Mouse (Mus musculus): ENCODE results near the gene Lman1l. TPM values are rescaled to one million over a fixed set of nuclear protein-coding genes. Genes with fewer than 3 reads are reported as not detected.

Lman1l gene
- polyA plus RNA-seq, 1 experiment from 2014 or later, result 0.10 TPM

DNA sequence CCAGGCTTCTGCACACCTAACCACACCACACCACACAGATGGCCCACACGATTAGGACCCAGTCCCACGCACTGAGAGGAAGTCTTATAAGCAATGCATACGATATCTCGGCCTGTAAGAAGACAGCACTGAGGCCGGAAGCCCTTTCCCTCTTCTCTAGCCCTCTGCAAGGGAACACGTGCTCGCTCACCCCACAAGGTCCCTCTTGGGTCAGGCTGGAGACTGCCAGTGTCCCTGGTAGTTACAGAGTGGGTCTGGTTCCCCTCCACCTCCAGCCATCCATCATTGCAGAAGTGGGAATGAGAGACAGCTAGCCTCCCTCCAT, 23.2 kb upstream of the Lman1l start:
- no peaks in the 10 kb centered on the region for H3K9me3 ChIP-seq (replicated peaks)
- no peak for DNase-seq (ENCODE audit: low spot score)
- H3K4me3 ChIP-seq, result peak overlapping the region; percentile 76
- peaks cover 22% of the 10 kb centered on the region for H3K27me3 ChIP-seq (ENCODE audit: low read depth, poor library complexity, severe bottlenecking)
- H3K27ac ChIP-seq (replicated peaks), result peak overlapping the region; percentile 99
- 82% methylated on average over 7 of the region's 7 CpGs for WGBS
- H3K36me3 ChIP-seq, result peaks cover 30% of the 10 kb centered on the region
- H3K4me1 ChIP-seq, result peaks cover 74% of the 10 kb centered on the region

DNA sequence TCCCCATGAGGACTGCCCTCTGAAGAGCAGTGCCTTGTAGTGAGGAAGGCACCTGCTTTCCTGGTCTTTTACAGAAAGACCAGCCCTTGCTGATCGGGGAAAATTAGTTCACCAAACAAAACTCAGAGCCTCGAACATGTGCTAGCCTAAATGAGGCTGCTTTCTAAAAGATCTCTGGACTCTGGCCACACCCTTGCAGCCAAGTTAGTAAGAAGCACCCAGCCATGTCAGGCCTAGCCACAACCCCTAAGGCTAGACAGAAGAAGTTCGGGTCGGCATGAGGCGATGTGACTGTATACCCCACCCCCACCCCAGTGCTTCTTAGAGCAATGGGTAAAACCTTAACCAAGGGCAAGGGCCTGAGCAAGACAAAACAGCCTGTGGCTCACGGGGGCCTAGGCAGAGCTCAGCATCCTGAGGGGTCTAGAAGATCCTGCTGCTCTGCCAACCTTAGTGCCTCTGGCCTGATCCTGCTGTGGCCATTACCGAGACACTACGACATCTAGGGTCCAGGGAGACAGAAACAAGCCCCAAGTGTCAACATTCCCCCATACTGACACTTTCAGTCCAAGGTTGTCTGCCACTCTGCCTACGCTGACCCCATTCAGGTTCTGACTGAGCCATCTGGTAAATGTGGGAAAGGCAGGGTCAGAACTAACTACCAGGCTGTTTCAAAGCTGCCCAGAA, 22.7 kb upstream of the Lman1l start:
- no peak for DNase-seq (ENCODE audit: low spot score)
- Histone ChIP-seq H3K27me3 (ENCODE audit: low read depth, poor library complexity, severe bottlenecking) (peaks cover 22% of the 10 kb centered on the region), H3K4me3 (peak overlapping the region; percentile 76), H3K27ac (replicated peaks) (peak overlapping the region; percentile 99), H3K36me3 (peaks cover 33% of the 10 kb centered on the region), H3K9me3 (replicated peaks) (no peaks in the 10 kb centered on the region), H3K4me1 (peaks cover 79% of the 10 kb centered on the region)
- 79% methylated on average over 9 of the region's 9 CpGs for WGBS

DNA sequence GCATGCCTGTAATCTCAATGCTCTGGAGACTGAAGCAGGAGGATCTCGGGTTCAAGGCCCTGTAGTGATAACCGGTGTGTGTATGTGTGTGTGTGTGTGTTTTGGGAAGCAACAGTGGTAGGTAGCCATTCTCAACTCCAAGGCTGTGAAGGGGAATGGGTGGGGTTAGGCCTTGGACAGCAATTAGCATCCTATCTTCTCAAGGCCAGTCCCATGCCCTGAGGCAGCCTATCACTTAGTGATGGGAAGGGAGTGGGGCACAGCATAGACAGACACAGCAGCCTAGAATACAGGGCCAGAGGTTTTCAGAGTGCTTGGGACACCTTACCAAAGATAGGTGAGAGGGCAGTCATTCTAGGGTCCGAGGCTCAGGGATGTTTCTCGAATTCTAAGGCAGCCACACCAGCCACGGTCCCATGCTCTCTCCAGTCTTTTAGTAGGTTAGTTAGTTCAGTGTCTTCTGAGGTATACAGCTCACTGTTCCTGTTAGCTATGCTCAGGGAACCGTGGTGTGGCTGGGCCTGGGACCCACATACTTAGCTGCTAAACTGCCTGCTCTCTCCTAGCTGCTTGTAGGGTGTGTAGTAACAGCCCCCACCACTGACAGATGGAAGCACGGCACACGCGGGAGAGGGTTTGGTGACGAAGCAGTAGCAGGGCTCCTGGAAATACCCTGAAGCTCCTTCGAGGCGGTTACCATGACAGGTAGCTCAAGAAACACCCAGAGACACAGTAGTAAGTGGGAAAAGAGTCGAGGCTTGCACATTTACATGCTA, 21.4 kb upstream of the Lman1l start:
- H3K4me1 ChIP-seq, result peaks cover 91% of the 10 kb centered on the region
- H3K27me3 ChIP-seq (ENCODE audit: low read depth, poor library complexity, severe bottlenecking), result peaks cover 10% of the 10 kb centered on the region
- H3K27ac ChIP-seq (replicated peaks), result no peak overlapping the region
- DNase-seq (ENCODE audit: low spot score), result no peak
- no peaks in the 10 kb centered on the region for H3K9me3 ChIP-seq (replicated peaks)
- WGBS, result 92% methylated on average over 13 of the region's 13 CpGs
- no peak overlapping the region for H3K4me3 ChIP-seq
- peaks cover 37% of the 10 kb centered on the region for H3K36me3 ChIP-seq

DNA sequence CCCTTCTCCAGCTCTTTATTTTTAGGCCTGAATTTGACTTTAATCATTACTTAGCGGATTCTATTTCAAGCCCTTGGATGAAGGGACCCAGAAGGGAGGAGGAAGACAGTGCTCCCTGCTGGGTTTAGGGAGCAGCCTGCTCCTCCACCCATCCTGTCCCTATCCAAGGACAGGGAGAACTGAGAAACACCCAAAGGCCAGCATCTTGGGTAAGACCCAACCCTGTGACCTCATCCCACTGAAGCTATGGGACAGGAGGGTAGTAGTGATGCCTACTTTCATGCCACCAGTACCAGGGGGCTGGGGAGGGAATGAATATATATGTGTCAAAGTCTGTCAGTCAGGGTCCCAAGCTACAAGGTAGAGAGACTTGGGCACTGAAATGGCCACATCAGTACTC, 20.4 kb upstream of the Lman1l start:
- Histone ChIP-seq H3K4me3 (no peak overlapping the region), H3K4me1 (peaks cover 87% of the 10 kb centered on the region), H3K27me3 (ENCODE audit: low read depth, poor library complexity, severe bottlenecking) (peaks cover 1% of the 10 kb centered on the region; the same call in 1 of the 2 replicates), H3K27ac (replicated peaks) (no peak overlapping the region), H3K36me3 (peaks cover 44% of the 10 kb centered on the region), H3K9me3 (replicated peaks) (no peaks in the 10 kb centered on the region)
- DNase-seq (ENCODE audit: low spot score), result no peak
- 61% methylated on average over 1 of the region's 1 CpGs for WGBS

DNA sequence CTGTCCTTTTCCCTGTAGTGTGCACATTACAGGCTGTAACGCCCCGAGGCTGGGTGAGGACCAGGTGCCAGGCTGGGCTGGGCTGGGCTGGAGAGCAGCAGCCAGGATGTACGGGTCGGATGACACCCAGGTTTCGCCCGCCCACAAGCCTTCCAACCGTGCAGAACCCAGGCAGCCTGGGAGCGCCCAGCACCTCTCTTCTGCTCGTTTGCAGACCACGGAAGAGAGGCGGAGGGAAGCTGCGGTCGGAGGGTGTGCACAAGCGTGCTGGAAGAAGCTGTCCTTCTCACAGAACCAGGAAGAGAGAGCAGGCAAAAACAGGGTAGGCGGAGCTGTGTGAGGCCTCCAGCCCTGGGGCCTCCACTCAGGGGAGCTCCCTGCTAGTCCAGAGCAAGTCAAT, 19.8 kb upstream of the Lman1l start:
- no peak for DNase-seq (ENCODE audit: low spot score)
- Histone ChIP-seq H3K4me3 (peak overlapping the region; percentile 23; the same call in 1 of the 2 replicates), H3K4me1 (peaks cover 80% of the 10 kb centered on the region), H3K9me3 (replicated peaks) (no peaks in the 10 kb centered on the region), H3K27me3 (ENCODE audit: low read depth, poor library complexity, severe bottlenecking) (no peaks in the 10 kb centered on the region), H3K36me3 (peaks cover 46% of the 10 kb centered on the region), H3K27ac (replicated peaks) (peak overlapping the region; percentile 46)
- 29% methylated on average over 15 of the region's 15 CpGs for WGBS

DNA sequence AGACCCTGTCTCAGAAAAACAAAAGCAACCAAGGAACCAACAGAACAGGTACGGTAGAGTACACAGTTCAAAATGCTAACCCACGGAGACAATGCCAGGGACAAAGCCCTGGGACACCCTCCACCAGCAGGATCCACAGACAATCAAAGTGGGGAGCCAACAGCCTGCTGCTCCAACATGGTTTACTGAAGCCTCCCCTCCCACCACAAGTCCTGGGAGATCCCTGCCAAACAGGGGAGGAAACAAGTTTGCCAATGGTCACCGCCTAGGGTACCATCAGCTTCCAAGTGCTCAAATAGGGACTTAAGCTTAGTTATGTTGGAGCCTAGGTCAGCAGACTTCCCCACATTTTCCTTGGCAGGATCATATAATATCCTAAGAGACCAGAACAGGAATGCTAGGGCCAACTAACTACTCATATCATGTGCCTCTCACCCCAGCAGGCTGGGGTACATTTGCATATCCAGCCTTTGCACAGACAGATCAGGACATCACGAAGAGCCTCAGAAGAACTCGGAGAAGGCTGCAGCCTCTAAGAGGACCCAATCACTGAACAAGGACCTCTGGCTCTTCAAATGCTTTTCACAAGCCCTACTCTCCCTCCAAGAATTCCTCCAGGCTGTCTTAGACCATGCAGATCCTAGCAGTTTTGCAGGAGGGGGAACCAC, 19.2 kb upstream of the Lman1l start:
- Histone ChIP-seq H3K4me3 (peak overlapping the region; percentile 23; the same call in 1 of the 2 replicates), H3K27ac (replicated peaks) (peak overlapping the region; percentile 58), H3K36me3 (peaks cover 51% of the 10 kb centered on the region), H3K27me3 (ENCODE audit: low read depth, poor library complexity, severe bottlenecking) (no peaks in the 10 kb centered on the region), H3K9me3 (replicated peaks) (no peaks in the 10 kb centered on the region), H3K4me1 (peaks cover 76% of the 10 kb centered on the region)
- no peak for DNase-seq (ENCODE audit: low spot score)
- WGBS, result 81% methylated on average over 5 of the region's 5 CpGs

DNA sequence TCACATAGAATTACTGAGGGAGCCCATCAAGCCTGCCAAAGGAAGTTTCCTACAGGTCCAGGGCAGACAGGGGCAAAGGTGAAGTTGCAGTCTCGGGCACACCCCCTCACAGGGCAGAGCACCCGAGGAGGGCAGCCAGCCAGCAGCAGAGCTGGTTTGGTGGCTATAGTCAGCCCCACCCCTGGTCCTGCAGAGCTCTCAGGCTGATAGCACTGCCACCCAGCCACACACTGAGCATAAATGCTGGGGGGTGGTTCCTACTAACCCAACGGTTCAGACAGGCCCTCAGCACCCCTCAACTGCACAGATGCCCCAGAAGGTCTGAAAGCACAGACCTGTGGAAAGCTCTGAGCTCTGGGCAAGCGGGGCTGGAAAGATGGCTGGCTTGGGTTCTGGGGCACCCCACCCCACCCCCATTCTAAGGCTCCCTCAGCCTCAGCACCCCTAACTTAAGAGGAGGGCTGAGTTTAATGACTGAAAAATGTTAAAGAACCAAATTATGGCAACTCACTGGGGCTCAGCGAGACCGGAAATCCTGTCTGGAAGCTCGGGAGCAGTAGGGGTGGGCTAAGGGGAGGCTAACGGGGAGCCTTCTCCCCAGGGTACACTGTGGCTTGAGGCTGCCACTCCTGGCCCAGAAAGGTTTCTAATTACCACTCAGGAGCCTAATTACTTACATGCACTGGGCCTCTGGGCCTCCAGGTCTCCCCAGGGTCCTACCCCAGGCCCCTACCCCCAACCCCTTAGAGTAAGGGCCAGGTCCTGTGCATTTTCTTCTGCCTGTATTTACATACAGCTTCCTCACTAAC, 18.3 kb upstream of the Lman1l start:
- WGBS, result 63% methylated on average over 8 of the region's 8 CpGs
- Histone ChIP-seq H3K4me1 (peaks cover 72% of the 10 kb centered on the region), H3K4me3 (peak overlapping the region; percentile 10; the same call in 1 of the 2 replicates), H3K9me3 (replicated peaks) (no peaks in the 10 kb centered on the region), H3K27ac (replicated peaks) (peak overlapping the region; percentile 58), H3K27me3 (ENCODE audit: low read depth, poor library complexity, severe bottlenecking) (no peaks in the 10 kb centered on the region), H3K36me3 (peaks cover 51% of the 10 kb centered on the region)
- no peak for DNase-seq (ENCODE audit: low spot score)

DNA sequence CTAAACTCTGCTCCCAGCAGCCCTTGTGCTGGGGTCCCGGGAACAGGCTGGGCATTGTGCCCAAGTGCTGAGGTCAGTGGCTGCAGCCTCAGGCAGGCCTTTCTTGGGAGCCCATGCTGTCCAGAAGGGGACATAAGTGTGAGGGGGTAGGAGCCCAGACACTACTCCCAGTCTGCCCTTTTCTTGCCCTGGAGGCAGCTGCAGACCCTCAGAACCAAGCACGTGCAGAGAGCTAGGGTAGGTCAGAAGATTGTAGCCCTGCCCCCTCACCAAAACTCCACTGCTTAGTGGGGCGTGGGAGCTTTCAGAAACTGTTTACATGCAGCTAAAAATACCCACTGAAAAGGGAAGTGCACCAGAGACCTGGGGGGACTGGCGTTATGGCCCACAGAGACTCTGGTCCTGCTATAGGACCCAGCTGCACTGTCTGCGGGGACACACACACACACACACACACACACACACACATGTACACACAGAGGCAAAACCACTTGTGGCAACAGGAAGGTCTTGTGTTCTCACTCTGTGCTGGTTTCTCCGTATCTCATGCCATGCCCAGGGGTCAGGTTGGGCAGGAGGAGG, 17.3 kb upstream of the Lman1l start:
- no peak for DNase-seq (ENCODE audit: low spot score)
- Histone ChIP-seq H3K27me3 (ENCODE audit: low read depth, poor library complexity, severe bottlenecking) (no peaks in the 10 kb centered on the region), H3K27ac (replicated peaks) (0 out of 2 replicates have a peak overlapping the region, but pooled peaks have one; percentile 29), H3K9me3 (replicated peaks) (no peaks in the 10 kb centered on the region), H3K36me3 (peaks cover 53% of the 10 kb centered on the region), H3K4me3 (no peak overlapping the region), H3K4me1 (peaks cover 66% of the 10 kb centered on the region)
- 71% methylated on average over 6 of the region's 6 CpGs for WGBS

DNA sequence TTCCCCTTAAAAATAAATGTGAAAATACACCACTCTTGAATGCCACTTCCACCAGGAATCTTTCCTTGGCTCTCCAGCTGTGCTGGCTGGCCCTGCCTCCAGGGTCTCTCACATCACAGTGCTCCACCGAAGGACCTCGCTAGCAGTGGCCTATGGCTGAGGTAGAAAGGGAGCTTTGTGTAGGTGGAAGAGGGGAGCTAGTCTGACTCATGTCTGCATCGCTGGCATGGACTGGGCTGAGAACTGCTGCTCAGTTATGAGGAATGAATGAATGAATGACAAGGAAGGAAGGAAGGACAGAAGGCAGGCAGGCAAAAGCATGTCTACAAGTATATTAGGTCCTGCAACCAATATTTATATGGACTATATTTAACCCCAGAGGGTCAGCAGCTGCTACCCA, 16.7 kb upstream of the Lman1l start:
- H3K27me3 ChIP-seq (ENCODE audit: low read depth, poor library complexity, severe bottlenecking), result no peaks in the 10 kb centered on the region
- no peak for DNase-seq (ENCODE audit: low spot score)
- peaks cover 53% of the 10 kb centered on the region for H3K36me3 ChIP-seq
- H3K9me3 ChIP-seq (replicated peaks), result no peaks in the 10 kb centered on the region
- WGBS, result 88% methylated on average over 3 of the region's 3 CpGs
- H3K4me1 ChIP-seq, result peaks cover 61% of the 10 kb centered on the region
- H3K27ac ChIP-seq (replicated peaks), result no peak overlapping the region
- no peak overlapping the region for H3K4me3 ChIP-seq

DNA sequence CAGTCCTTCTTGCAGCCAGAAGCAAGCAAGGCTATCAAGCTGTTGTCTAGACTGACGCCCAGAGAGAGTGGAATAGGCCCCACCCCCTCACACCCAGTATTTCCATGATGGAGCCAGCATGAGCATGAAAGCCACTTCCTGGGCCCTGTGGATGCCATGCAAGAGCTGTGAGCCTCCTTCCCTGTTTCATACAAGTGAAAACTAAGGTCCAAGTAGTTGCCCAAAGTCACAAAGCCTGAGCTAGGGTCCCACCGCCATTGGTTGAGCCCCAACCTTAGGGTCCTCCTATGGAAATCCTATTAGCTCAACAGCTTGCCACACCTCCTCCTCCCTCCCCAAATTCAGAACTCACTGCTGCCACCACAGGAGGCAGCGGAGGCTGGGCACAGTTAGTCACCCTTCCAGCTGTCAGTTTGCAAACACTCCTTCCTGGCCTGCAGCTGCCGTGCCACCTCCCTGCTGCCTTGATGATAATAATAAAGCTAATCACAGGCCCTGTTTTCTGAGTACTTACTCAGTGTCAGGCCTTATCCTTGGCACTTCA, 13.0 kb upstream of the Lman1l start:
- Histone ChIP-seq H3K27me3 (ENCODE audit: low read depth, poor library complexity, severe bottlenecking) (no peaks in the 10 kb centered on the region), H3K4me1 (peaks cover 24% of the 10 kb centered on the region), H3K36me3 (peaks cover 71% of the 10 kb centered on the region), H3K4me3 (no peak overlapping the region), H3K9me3 (replicated peaks) (no peaks in the 10 kb centered on the region), H3K27ac (replicated peaks) (no peak overlapping the region)
- 54% methylated on average over 4 of the region's 4 CpGs for WGBS
- DNase-seq (ENCODE audit: low spot score), result no peak

DNA sequence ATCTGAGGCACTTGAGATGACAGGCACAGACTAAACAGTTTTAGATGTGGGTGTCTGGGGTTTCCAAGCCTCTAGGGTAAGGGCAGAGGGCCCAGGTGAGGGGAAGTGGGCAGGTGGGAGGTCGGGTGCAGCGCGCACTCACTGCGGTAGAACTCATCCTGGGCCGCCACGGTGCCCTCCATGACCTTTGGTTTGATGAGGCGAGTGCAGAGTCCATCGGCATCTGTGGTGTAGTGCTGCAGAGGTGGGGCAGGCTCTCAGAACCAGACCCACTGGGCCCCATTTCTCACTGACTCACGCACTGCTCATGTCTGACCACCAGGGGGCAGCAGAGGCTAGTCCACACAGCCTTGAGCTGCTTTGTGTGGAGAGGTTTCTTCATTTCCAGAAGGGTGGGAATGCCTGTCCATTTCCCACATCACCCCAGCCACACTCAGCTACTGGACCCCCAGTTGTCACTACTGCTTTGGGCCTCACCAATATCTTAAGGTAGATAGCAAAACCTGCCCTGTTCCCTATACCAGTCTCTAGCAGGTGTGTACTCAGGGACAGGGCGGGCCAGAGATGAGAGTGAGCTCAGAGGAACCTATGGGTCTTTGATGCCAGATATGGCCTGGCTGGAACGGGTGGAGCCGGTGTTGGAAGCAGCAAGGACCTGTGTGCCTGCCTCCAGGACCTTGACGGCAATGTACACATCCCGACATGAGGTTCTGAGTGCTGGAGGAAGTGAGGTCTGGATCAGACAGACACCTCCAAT, 8.7 kb upstream of the Lman1l start:
- Histone ChIP-seq H3K4me1 (peaks cover 15% of the 10 kb centered on the region), H3K27ac (replicated peaks) (no peak overlapping the region), H3K4me3 (no peak overlapping the region), H3K9me3 (replicated peaks) (no peaks in the 10 kb centered on the region), H3K27me3 (ENCODE audit: low read depth, poor library complexity, severe bottlenecking) (no peaks in the 10 kb centered on the region), H3K36me3 (peaks cover 93% of the 10 kb centered on the region)
- 72% methylated on average over 14 of the region's 14 CpGs for WGBS
- DNase-seq (ENCODE audit: low spot score), result peak; percentile 74

All from midbrain, embryonic 10.5 days (tissue).